Mouse (Mus musculus) gastrocnemius, postnatal 14 days (tissue): ENCODE data around the gene Cpn2. TPM values are rescaled to one million over a fixed set of nuclear protein-coding genes. Genes with fewer than 3 reads are reported as not detected.

Experiments
- DNase-seq: peaks from one replicate; pipeline ENCODE4 v3.0.0; 2021; ENCODE audit warnings: mixed read lengths
- intact Hi-C: fragments of 180-260 bp; cut with DNase I; formaldehyde crosslinking; loops from one replicate; pipeline ENCODE4 v1.15.1; 2025; ENCODE audit warnings: low total_unique reads
- long read RNA-seq, 2 experiments: library from polyadenylated mRNA; stranded (forward); transcript quantifications; one replicate each; pipeline ENCODE4 v2.0.0; 2021
- total RNA-seq, 2 experiments: library from RNA; stranded (reverse); gene quantifications; 2 replicates each; pipeline ENCODE4 v1.2.3; 2021

The Cpn2 gene
- not detected for total RNA-seq
- long read RNA-seq, experiment 1, result 0 reads
- long read RNA-seq, experiment 2, result 0 reads

GRCm38 (mm10) chr16:30267359-30267758 is at the start of gene Cpn2:
Gene Cpn2, minus strand, starts transcription at chr16:30267499.
- intact Hi-C loops, result no loop called here
- no peak for DNase-seq

- intact Hi-C loops, result loop anchor here (2.0 kb wide), 1 partner anchor 59 kb away; no protein-coding TSS in a partner anchor
- DNase-seq, result no peak
These were observed 46.9 kb upstream of the Cpn2 start for GRCm38 (mm10) chr16:30314236-30314635.

GRCm38 (mm10) chr16:30310647-30311046 is 43.3 kb upstream of the Cpn2 start, which contains the start of gene Gp5:
Gene Gp5, minus strand, starts transcription at chr16:30310779.
- DNase-seq, result no peak
- intact Hi-C loops, result no loop called here

GRCm38 (mm10) chr16:30310171-30310515 is 42.8 kb upstream of the Cpn2 start:
- no peak for DNase-seq
- intact Hi-C loops, result no loop called here

- intact Hi-C loops, result no loop called here
- no peak for DNase-seq
These were observed 42.3 kb upstream of the Cpn2 start for GRCm38 (mm10) chr16:30309395-30310170.

GRCm38 (mm10) chr16:30308616-30309394 is 41.5 kb upstream of the Cpn2 start:
- intact Hi-C loops, result no loop called here
- DNase-seq, result no peak

GRCm38 (mm10) chr16:30307961-30308615 is 40.8 kb upstream of the Cpn2 start:
- intact Hi-C loops, result no loop called here
- DNase-seq, result no peak

GRCm38 (mm10) chr16:30307306-30307705 is 40.0 kb upstream of the Cpn2 start:
- intact Hi-C loops, result no loop called here
- no peak for DNase-seq

- no peak for DNase-seq
- intact Hi-C loops, result no loop called here
These were observed 38.8 kb upstream of the Cpn2 start for GRCm38 (mm10) chr16:30306102-30306501.

- intact Hi-C loops, result no loop called here
- no peak for DNase-seq
These were observed 36.9 kb upstream of the Cpn2 start for GRCm38 (mm10) chr16:30304236-30304635.

- intact Hi-C loops, result no loop called here
- DNase-seq, result no peak
These were observed 36.1 kb upstream of the Cpn2 start for GRCm38 (mm10) chr16:30303411-30303810.

GRCm38 (mm10) chr16:30302686-30303085 is 35.4 kb upstream of the Cpn2 start:
- intact Hi-C loops, result no loop called here
- no peak for DNase-seq

- DNase-seq, result no peak
- intact Hi-C loops, result no loop called here
These were observed 32.5 kb upstream of the Cpn2 start for GRCm38 (mm10) chr16:30299711-30300277.

GRCm38 (mm10) chr16:30297450-30297849 is 30.2 kb upstream of the Cpn2 start:
- no peak for DNase-seq
- intact Hi-C loops, result no loop called here

GRCm38 (mm10) chr16:30296601-30297275 is 29.4 kb upstream of the Cpn2 start:
- DNase-seq, result no peak
- intact Hi-C loops, result no loop called here

- DNase-seq, result no peak
- intact Hi-C loops, result no loop called here
These were observed 27.8 kb upstream of the Cpn2 start for GRCm38 (mm10) chr16:30295106-30295505.

- DNase-seq, result no peak
- intact Hi-C loops, result no loop called here
These were observed 23.1 kb upstream of the Cpn2 start for GRCm38 (mm10) chr16:30290436-30290835.

- intact Hi-C loops, result no loop called here
These were observed 18.4 kb upstream of the Cpn2 start for GRCm38 (mm10) chr16:30285701-30286100.

GRCm38 (mm10) chr16:30283743-30284337 is 16.5 kb upstream of the Cpn2 start:
- intact Hi-C loops, result no loop called here
- peak; percentile 28 for DNase-seq

More at GRCm38 (mm10) chr16:30285701-30286100, 18.4 kb upstream of the Cpn2 start:
- no peak for DNase-seq
